Mouse (Mus musculus): Measurements from ENCODE around the gene Srebf1. TPM values are rescaled to one million over a fixed set of nuclear protein-coding genes. Genes with fewer than 3 reads are reported as not detected.

Srebf1 gene
- polyA plus RNA-seq, 1 experiment from 2014 or later = 45.7 TPM

GRCm38 (mm10) chr11:60152339-60152738 lies 70.0 kb downstream of the Srebf1 start:
- Histone ChIP-seq H3K27ac (no peak overlapping the region), H3K4me1 (peaks cover 30% of the 10 kb centered on the region), H3K4me2 (no peak overlapping the region), H3K9me3 (replicated peaks) (no peaks in the 10 kb centered on the region), H3K4me3 (no peak overlapping the region), H3K9ac (no peak overlapping the region), H3K36me3 (peaks cover 59% of the 10 kb centered on the region), H3K27me3 (replicated peaks) (no peaks in the 10 kb centered on the region)
- no peak for ATAC-seq
- 42% methylated on average over 1 of the region's 1 CpGs for WGBS (ENCODE audit: insufficient replicate concordance)

- 79% methylated on average over 3 of the region's 3 CpGs for whole genome bisulfite sequencing (ENCODE audit: insufficient replicate concordance)
- H3K9me3 ChIP-seq (replicated peaks) = no peaks in the 10 kb centered on the region
- H3K4me1 ChIP-seq = peaks cover 33% of the 10 kb centered on the region
- H3K27me3 ChIP-seq (replicated peaks) = no peaks in the 10 kb centered on the region
- peaks cover 66% of the 10 kb centered on the region for H3K36me3 ChIP-seq
- H3K4me3 ChIP-seq = no peak overlapping the region
- no peak overlapping the region for H3K27ac ChIP-seq
- H3K9ac ChIP-seq = no peak overlapping the region
- ATAC-seq = no peak
- no peak overlapping the region for H3K4me2 ChIP-seq
These were observed 71.7 kb downstream of the Srebf1 start for GRCm38 (mm10) chr11:60150677-60151076.

Small RNA genes within 50 kb of the gene (microRNA-seq; reads per million reads assigned to microRNA genes)
- not detected for gene Mir6921
- not detected for gene Mir6922

Other genes starting within 250 kb of the Srebf1 start
- 7.3 and 8.1 TPM in 2 replicates for gene Pemt, start 176.1 kb downstream of the Srebf1 start, polyA plus RNA-seq (2016; fragmentation: Nextera tagmentation; extraction: Ambion mirVana)
- gene Rai1, start 117.6 kb downstream of the Srebf1 start, polyA plus RNA-seq (2016; fragmentation: Nextera tagmentation; extraction: Ambion mirVana) = 11.3 and 11.6 TPM in 2 replicates
- 8.7 and 9.6 TPM in 2 replicates for gene Tom1l2, start 130.3 kb upstream of the Srebf1 start, polyA plus RNA-seq (2016; fragmentation: Nextera tagmentation; extraction: Ambion mirVana)
- 0.49 and 0.53 TPM in 2 replicates for gene Drc3, start 130.7 kb upstream of the Srebf1 start, polyA plus RNA-seq (2016; fragmentation: Nextera tagmentation; extraction: Ambion mirVana)
- 18.1 and 19.3 TPM in 2 replicates for gene Gid4, start 194.6 kb upstream of the Srebf1 start, polyA plus RNA-seq (2016; fragmentation: Nextera tagmentation; extraction: Ambion mirVana)
- 47.7 and 50.2 TPM in 2 replicates for gene Atpaf2, start 195.9 kb upstream of the Srebf1 start, polyA plus RNA-seq (2016; fragmentation: Nextera tagmentation; extraction: Ambion mirVana)
- gene Drg2, start 232.0 kb upstream of the Srebf1 start, polyA plus RNA-seq (2016; fragmentation: Nextera tagmentation; extraction: Ambion mirVana) = 58.1 and 61.7 TPM in 2 replicates
- gene Myo15, start 246.8 kb upstream of the Srebf1 start, polyA plus RNA-seq (2016; fragmentation: Nextera tagmentation; extraction: Ambion mirVana) = 0.26 and 0.28 TPM in 2 replicates